Mouse (Mus musculus) right cerebral cortex, postnatal 10 days (tissue): Measurements from ENCODE around the gene Ubb.

Experiments
- DNase-seq, 2 experiments: peaks; one replicate each; pipeline ENCODE4 v3.0.0; 2021; ENCODE audit warnings: low spot score in 2 of 2

Gene Ubb

GRCm38 (mm10) chr11:62551226-62552119 lies 502 bp downstream of the Ubb start:
- peak; percentile 95 for DNase-seq

GRCm38 (mm10) chr11:62553186-62553585 lies 2.2 kb downstream of the Ubb start:
- DNase-seq = no peak

DNA sequence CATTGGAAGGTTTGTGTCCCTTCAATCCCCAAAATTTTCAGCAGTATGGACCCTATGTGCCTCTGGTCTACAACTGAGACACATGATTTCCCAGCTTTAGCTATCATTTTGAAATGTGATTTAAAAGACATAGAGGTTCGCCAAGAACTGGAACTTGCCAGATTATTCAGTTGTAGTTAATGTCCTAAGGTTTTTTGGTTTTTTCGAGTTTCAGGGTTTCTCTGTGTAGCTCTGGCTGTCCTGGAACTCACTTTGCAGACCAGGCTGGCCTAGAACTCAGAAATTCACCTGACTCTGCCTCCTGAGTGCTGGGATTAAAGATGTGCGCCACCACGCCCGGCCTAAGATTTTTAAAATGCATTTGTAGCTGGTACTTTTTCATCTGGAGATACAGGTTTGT lies 2.7 kb downstream of the Ubb start:
- DNase-seq = no peak

DNA sequence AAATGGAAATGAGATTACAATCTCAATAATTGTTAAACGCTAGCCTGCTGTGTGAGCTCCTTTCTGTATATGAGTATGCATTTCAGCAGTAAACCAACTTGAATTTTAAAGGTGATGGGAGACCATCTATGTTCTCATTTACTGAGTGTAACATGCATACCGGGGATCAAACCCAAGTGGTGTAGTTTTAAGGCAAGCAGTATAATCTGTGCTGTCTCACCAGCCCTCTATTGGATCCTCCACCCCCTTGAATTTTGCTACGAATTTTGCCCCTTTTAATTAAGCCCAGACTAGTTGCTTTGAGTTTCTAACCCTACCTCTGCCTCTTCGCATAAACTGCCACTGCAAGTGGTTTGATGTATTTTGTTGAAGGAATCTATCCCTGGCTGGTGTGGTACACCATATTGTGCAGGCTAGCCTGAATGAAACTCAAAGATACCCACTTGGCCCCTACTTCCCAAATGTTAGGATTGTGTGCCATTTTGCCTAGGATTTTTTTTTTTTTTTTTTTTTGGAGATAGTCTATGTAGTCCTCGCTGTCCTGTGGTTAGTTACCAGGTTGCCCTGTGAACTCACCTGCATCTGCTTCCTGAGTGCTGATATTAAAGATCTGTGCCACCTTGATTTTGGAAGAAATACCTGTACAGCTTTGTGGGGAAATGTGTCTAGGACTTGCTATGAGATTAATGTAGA lies 3.3 kb downstream of the Ubb start:
- DNase-seq = no peak

DNA sequence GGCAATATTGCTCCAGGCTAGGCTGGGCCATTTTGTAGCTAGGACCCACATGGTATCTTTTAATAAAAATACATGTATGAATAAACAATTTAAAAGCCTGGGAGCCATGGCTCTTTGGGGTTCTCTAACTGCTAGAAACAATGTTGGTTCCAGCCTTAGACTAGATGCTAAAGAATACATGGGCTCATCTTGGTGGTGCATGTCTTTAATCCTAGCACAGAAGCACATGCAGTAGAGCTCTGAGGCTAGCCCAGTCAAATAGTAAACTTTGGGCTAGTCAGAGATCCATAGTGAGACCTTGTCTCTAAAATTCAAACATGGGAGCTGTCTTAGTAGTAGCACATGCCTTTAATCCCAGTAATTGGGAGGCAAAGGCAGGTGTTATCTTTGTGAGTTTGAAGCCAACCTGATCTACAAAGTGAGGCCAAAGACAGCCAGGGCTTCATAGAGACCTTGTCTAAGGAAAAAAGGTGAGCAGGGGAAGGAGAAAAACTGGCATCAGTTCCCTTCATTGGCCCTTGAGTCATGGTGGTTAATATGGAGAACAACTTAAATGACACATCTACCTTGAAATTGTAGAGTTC lies 4.1 kb downstream of the Ubb start:
- DNase-seq = no peak

GRCm38 (mm10) chr11:62555896-62556412 lies 5.0 kb downstream of the Ubb start:
- no peak for DNase-seq

GRCm38 (mm10) chr11:62557205-62557604 lies 6.2 kb downstream of the Ubb start:
- DNase-seq = no peak

GRCm38 (mm10) chr11:62558152-62558551 lies 7.2 kb downstream of the Ubb start:
- DNase-seq = no peak

DNA sequence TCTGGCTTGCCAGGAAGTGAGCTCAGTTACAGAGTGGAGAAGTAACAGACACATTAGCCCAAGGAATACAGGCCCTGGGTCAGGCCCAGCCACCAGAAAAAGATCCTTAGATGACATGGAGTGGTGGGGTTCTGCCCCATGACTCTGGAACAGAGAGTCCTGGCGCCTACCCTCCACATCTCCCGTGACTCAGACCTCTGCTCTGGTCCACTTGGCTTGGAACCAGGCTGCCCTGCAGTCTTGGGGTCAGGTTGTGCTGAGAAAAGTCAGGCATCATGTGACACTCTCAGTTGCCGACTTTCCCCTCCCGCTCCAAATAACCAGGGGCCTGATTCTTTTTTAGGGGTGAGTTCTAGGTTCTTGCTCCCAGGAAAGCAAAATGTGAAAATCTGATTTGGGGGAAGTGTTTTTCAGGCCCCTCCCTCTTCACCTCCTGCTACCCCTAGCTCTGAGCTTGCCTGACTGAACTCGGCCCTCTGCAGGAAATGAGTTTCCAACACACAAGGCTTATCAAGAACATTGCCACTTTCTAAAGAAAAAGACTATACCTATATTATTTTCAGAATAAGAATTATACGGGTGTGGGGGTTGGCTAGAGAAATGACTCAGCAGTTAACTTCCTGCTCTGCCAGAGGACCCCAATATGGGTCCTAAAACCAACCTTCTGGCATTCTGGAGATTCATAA lies 8.1 kb downstream of the Ubb start:
- DNase-seq = no peak

DNA sequence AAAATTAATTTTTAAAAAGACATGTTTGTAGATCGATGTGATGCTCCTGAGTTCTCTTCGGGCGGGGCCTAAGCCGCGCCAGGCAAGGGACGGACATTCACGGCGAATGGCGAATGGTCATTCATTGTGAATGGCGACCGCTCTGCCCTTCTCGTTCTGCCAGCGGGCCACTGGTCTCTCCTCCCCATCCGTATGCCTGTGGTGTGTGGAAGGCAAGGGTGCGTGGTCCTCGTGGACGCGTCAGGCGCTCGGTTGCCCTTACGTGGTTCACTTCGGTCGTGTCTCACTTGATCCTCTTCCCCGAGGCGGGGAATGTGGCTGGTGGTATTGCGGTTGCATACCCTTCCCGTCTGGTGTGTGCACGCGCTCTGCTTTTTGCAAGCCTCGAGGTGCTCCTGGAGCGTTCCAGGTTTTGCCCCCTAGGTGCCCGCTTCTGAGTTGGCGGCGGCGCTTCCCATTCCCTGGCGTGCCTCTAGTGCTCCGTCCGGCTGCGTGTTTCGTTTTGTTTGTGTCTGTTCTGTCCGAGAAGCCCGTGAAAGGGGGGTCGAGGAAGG lies 9.6 kb downstream of the Ubb start:
- no peak for DNase-seq

- no peak for DNase-seq
Observed at GRCm38 (mm10) chr11:62563590-62563989, 12.6 kb downstream of the Ubb start.

DNA sequence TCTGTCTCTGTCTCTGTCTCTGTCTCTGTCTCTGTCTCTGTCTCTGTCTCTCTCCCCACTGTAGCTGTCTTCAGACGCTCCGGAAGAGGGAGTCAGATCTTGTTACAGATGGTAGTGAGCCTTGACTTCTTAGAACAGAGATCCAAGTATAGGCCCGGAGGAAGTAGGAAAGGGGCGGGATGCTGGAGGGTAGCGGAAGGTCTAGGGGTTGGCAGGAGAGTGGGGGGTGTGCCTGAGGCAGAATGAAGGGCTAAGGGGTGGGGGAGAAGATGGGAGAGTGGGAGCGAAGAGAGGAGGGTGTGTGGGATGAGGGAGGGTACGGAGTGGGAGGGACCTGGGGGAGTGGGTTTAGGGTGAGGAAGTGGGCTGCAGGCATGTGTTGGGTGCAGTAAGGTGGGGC lies 14.8 kb downstream of the Ubb start:
- DNase-seq = no peak

GRCm38 (mm10) chr11:62566211-62566610 lies 15.2 kb downstream of the Ubb start:
- DNase-seq = no peak

- no peak for DNase-seq
Observed at GRCm38 (mm10) chr11:62568300-62568699, 17.3 kb downstream of the Ubb start.

DNA sequence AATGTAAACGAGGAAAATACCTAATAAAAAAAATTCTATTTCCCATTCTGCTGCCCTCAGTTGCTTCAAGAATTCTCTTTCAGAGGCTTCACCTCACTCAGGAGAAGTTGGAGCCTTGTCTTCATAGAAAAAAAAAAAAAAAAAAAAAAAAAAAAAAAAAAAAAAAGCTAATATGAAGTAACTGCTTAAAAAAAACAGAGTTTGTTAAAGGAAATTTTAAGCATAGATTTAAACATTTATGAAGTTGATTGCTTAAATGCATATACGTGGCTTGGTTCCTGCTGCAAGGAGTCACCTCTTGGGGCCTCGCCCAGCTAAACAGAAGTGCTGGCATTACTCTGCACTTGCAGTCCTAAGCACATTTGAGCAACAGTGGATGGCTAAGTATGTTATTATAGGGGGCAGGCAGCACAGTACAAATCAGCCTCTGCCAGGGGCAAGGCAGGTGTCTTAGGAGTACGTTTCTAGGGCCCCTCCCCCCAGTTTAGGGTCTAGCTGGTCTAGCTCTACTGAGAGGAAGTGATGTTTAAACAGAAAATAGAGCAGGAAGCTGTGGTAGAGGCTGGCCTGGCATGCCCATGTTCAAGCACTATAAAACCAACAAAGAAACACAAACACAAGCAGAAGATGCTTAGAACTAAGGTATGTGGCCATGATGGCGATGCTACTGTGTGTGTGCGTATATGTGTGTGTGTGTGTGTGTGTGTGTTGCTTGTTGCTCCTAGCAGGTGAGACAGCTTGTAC lies 23.2 kb downstream of the Ubb start, which contains the start of gene Trpv2:
TSS of gene Trpv2 (plus strand) at position 528 of the 744 bp plus-strand sequence.
- no peak for DNase-seq

GRCm38 (mm10) chr11:62574703-62575085 lies 23.7 kb downstream of the Ubb start:
- no peak for DNase-seq

- peak; percentile 89 to 93 for DNase-seq
Observed at GRCm38 (mm10) chr11:62575297-62575658, 24.3 kb downstream of the Ubb start.

GRCm38 (mm10) chr11:62575659-62576438 lies 24.9 kb downstream of the Ubb start:
- peak; percentile 75 to 82 for DNase-seq

- DNase-seq = peak in 1 of 2 experiments; percentile 51
Observed at GRCm38 (mm10) chr11:62576530-62577152, 25.7 kb downstream of the Ubb start.

DNA sequence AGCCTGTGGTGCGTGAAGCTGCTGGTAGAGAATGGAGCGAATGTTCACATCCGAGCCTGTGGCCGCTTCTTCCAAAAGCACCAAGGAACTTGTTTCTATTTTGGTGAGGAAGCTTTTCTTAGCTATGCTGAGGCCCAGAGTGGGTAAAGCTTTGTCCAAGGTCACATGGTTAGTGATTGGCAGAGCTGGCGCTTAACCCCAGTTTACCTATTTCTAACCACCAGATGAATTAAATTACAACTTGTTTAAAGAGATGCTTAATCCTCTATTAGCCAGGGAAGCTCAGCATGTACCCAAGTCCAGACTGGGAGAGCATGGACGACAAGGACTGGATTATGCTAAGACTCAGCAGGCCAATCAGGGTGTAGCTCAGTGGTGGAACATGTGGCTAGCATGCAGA lies 32.1 kb downstream of the Ubb start:
- DNase-seq = no peak
